Mouse (Mus musculus) hindbrain, embryonic 12.5 days (tissue): ENCODE measurements at regions not wholly inside any gene's neighbourhood (a gene's known extent, or its start where the extent isn't known, plus 50 kb on each side); places are given as distances from the start of the nearest gene placed in this dataset.

Source experiments
- ATAC-seq: fragments of 200-750 bp; cut with Nextera tagmentation; 2 replicates; pipeline ENCODE4 v1.8.0; 2017; ENCODE audit warnings: moderate TSS enrichment; ENCODE audit not compliant: low FRiP score
- H3K27ac ChIP-seq: fragments of 300-500 bp; sonication (generic); 2 replicates; pipeline ENCODE4 v1.5.1; 2016; ENCODE audit warnings: mild to moderate bottlenecking
- H3K27me3 ChIP-seq: fragments of 300-500 bp; sonication (generic); 2 replicates; pipeline ENCODE4 v1.6.1; 2016; ENCODE audit warnings: mild to moderate bottlenecking
- H3K36me3 ChIP-seq: fragments of 300-500 bp; sonication (generic); 2 replicates; pipeline ENCODE4 v1.6.1; 2016; ENCODE audit warnings: mild to moderate bottlenecking
- H3K4me1 ChIP-seq: fragments of 300-500 bp; sonication (generic); 2 replicates; pipeline ENCODE4 v1.6.1; 2016
- H3K4me2 ChIP-seq: fragments of 300-500 bp; sonication (generic); replicated peaks from 2 replicates; pipeline ENCODE4 v1.6.1; 2016; ENCODE audit warnings: mild to moderate bottlenecking
- H3K4me3 ChIP-seq: fragments of 300-500 bp; sonication (generic); 2 replicates; pipeline ENCODE4 v1.5.1; 2016; ENCODE audit warnings: mild to moderate bottlenecking
- H3K9ac ChIP-seq: fragments of 300-500 bp; sonication (generic); 2 replicates; pipeline ENCODE4 v1.6.1; 2016; ENCODE audit warnings: mild to moderate bottlenecking, moderate library complexity
- H3K9me3 ChIP-seq: fragments of 300-500 bp; sonication (generic); replicated peaks from 2 replicates; pipeline ENCODE4 v1.6.1; 2016; ENCODE audit warnings: mild to moderate bottlenecking
- WGBS: fragments of 180-500 bp; shearing (Covaris S2); methylation state at CpG from one replicate; pipeline ENCODE4 v1.1.7; 2016; 5-methylcytosine and 5-hydroxymethylcytosine counted together

DNA sequence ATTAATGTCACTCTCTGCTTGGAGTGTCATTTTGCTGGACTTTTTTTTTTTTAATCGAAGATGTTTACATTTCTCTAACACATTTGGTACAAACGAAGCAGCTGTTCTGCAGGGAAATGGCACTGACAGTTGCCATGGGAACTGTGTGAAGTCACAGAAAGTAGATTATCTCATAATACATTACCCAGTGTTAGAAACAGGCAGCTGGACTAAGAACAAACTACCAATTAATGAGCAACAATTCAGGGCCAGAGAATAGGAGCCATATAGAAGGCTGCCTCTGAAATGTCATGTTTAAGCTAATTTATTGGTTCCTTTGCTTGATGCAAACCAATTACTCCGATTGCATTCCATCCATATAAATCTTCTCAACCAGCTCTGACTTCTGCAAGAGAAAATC is 159.3 kb upstream of the Large1 start:
- Histone ChIP-seq H3K27me3 (no peaks in the 10 kb centered on the region), H3K36me3 (no peaks in the 10 kb centered on the region), H3K4me1 (no peaks in the 10 kb centered on the region), H3K9ac (no peak overlapping the region), H3K27ac (no peak overlapping the region), H3K4me2 (no peak overlapping the region), H3K4me3 (no peak overlapping the region), H3K9me3 (no peaks in the 10 kb centered on the region)
- peak; percentile 56; the same call in 1 of the 2 replicates for ATAC-seq
- WGBS = 61% methylated on average over 3 of the region's 3 CpGs
